Mouse (Mus musculus) heart, embryonic 14.5 days (tissue): ENCODE results near the gene Plekho1. TPM values are rescaled to one million over a fixed set of nuclear protein-coding genes. Genes with fewer than 3 reads are reported as not detected.

ENCODE experiments used
- ATAC-seq: fragments of 200-750 bp; cut with Nextera tagmentation; 2 replicates; pipeline ENCODE4 v1.8.0; 2017; ENCODE audit warnings: low read depth, moderate TSS enrichment; ENCODE audit not compliant: insufficient number of reproducible peaks, insufficient read depth, low FRiP score
- H3K27ac ChIP-seq, 2 experiments: fragments of 200-500 bp in 1 of 2; fragments of 300-500 bp in 1 of 2; sonication (generic) in 1 of 2; replicated peaks in 1 of 2; 2 replicates each; pipeline ENCODE4 v1.5.1; 2012 to 2014; ENCODE audit warnings: low read depth in 2 of 2, low read length in 2 of 2, control low read depth in 1 of 2, mild to moderate bottlenecking in 1 of 2, mixed read lengths in 1 of 2; ENCODE audit not compliant: control insufficient read depth in 1 of 2, insufficient read depth in 1 of 2
- H3K27me3 ChIP-seq: fragments of 300-500 bp; sonication (generic); 2 replicates; pipeline ENCODE4 v1.6.1; 2014; ENCODE audit warnings: mild to moderate bottlenecking, low read length, control low read depth; ENCODE audit not compliant: control insufficient read depth, insufficient read depth
- H3K36me3 ChIP-seq: fragments of 300-500 bp; sonication (generic); 2 replicates; pipeline ENCODE4 v1.6.1; 2014; ENCODE audit warnings: mild to moderate bottlenecking, control low read depth, low read length, mixed read lengths; ENCODE audit not compliant: control insufficient read depth, insufficient read depth
- H3K4me1 ChIP-seq, 2 experiments: fragments of 200-500 bp in 1 of 2; fragments of 300-500 bp in 1 of 2; sonication (generic) in 1 of 2; 2 replicates each; pipeline ENCODE4 v1.6.1; 2012 to 2014; ENCODE audit warnings: low read length in 2 of 2, control low read depth in 1 of 2, mixed read lengths in 1 of 2; ENCODE audit not compliant: control insufficient read depth in 2 of 2, insufficient read depth in 2 of 2
- H3K4me2 ChIP-seq: fragments of 300-500 bp; sonication (generic); 2 replicates; pipeline ENCODE4 v1.6.1; 2014; ENCODE audit warnings: mild to moderate bottlenecking, low read length
- H3K4me3 ChIP-seq, 2 experiments: fragments of 200-500 bp in 1 of 2; fragments of 300-500 bp in 1 of 2; sonication (generic) in 1 of 2; 2 replicates each; pipeline ENCODE4 v1.5.1; 2012 to 2014; ENCODE audit warnings: low read length in 2 of 2, mild to moderate bottlenecking in 2 of 2, control low read depth in 1 of 2, low read depth in 1 of 2, moderate library complexity in 1 of 2; ENCODE audit not compliant: control insufficient read depth in 1 of 2, insufficient read depth in 1 of 2
- H3K9ac ChIP-seq: fragments of 300-500 bp; sonication (generic); 2 replicates; pipeline ENCODE4 v1.6.1; 2014; ENCODE audit warnings: mild to moderate bottlenecking, low read length
- H3K9me3 ChIP-seq: fragments of 300-500 bp; sonication (generic); 2 replicates; pipeline ENCODE4 v1.6.1; 2016; ENCODE audit warnings: low read length, control low read depth; ENCODE audit not compliant: control insufficient read depth
- WGBS: fragments of 180-500 bp; shearing (Covaris S2); extraction: QIAGEN DNeasy Blood & Tissue Kit; methylation state at CpG from one replicate; pipeline ENCODE4 v1.1.7; 2014; 5-methylcytosine and 5-hydroxymethylcytosine counted together
- polyA plus RNA-seq: library from polyadenylated mRNA; unstranded; fragments of >200 nt; fragmentation: Nextera tagmentation; extraction: Ambion mirVana; gene quantifications from 2 replicates; pipeline ENCODE4 v1.2.1, GENCODE M21; 2014

Plekho1 gene
- polyA plus RNA-seq, 1 experiment from 2014 or later = 73.7 TPM

- Histone ChIP-seq H3K9ac (no peak overlapping the region), H3K4me3 (no peak overlapping the region), H3K9me3 (no peaks in the 10 kb centered on the region), H3K27ac (no peak overlapping the region), H3K36me3 (peaks cover 12% of the 10 kb centered on the region), H3K27me3 (no peaks in the 10 kb centered on the region), H3K4me2 (no peak overlapping the region), H3K4me1 (peaks cover 10 to 13% of the 10 kb centered on the region in 2 experiments)
- no peak for ATAC-seq
- 57% methylated on average over 5 of the region's 5 CpGs for whole genome bisulfite sequencing
Observed at GRCm38 (mm10) chr3:96038156-96038555, 42.4 kb upstream of the Plekho1 start.

- Histone ChIP-seq H3K4me2 (no peak overlapping the region), H3K9ac (no peak overlapping the region), H3K9me3 (no peaks in the 10 kb centered on the region), H3K27ac (no peak overlapping the region), H3K36me3 (peaks cover 23% of the 10 kb centered on the region), H3K4me3 (no peak overlapping the region), H3K27me3 (no peaks in the 10 kb centered on the region), H3K4me1 (peaks cover 7 to 8% of the 10 kb centered on the region in 2 experiments; a peak in 2 of 4 replicates)
- no peak for ATAC-seq
- 87% methylated on average over 6 of the region's 6 CpGs for WGBS
Observed at GRCm38 (mm10) chr3:96036796-96037195, 41.0 kb upstream of the Plekho1 start.

- Histone ChIP-seq H3K4me1 (peaks cover 7 to 8% of the 10 kb centered on the region in 2 experiments; a peak in 2 of 4 replicates), H3K4me3 (no peak overlapping the region), H3K9ac (no peak overlapping the region), H3K36me3 (peaks cover 37% of the 10 kb centered on the region), H3K4me2 (no peak overlapping the region), H3K27ac (no peak overlapping the region), H3K9me3 (no peaks in the 10 kb centered on the region), H3K27me3 (no peaks in the 10 kb centered on the region)
- WGBS = 82% methylated on average over 4 of the region's 4 CpGs
- no peak for ATAC-seq
Observed at GRCm38 (mm10) chr3:96033046-96033445, 37.2 kb upstream of the Plekho1 start.

GRCm38 (mm10) chr3:96032652-96033017 is 36.8 kb upstream of the Plekho1 start:
- no peak for ATAC-seq
- WGBS = 86% methylated on average over 6 of the region's 6 CpGs
- H3K27me3 ChIP-seq = no peaks in the 10 kb centered on the region
- H3K4me3 ChIP-seq = no peak overlapping the region
- peaks cover 37% of the 10 kb centered on the region for H3K36me3 ChIP-seq
- no peak overlapping the region for H3K9ac ChIP-seq
- no peak overlapping the region for H3K4me2 ChIP-seq
- peaks cover 7 to 8% of the 10 kb centered on the region in 2 experiments; a peak in 2 of 4 replicates for H3K4me1 ChIP-seq
- no peak overlapping the region for H3K27ac ChIP-seq
- H3K9me3 ChIP-seq = no peaks in the 10 kb centered on the region

- Histone ChIP-seq H3K27ac (no peak overlapping the region), H3K4me1 (peaks cover 7 to 8% of the 10 kb centered on the region in 2 experiments; a peak in 2 of 4 replicates), H3K27me3 (no peaks in the 10 kb centered on the region), H3K4me2 (no peak overlapping the region), H3K9ac (no peak overlapping the region), H3K4me3 (no peak overlapping the region), H3K9me3 (no peaks in the 10 kb centered on the region), H3K36me3 (peaks cover 37% of the 10 kb centered on the region)
- WGBS = 81% methylated on average over 6 of the region's 6 CpGs
- ATAC-seq = no peak
Observed at GRCm38 (mm10) chr3:96031991-96032651, 36.3 kb upstream of the Plekho1 start.

GRCm38 (mm10) chr3:96029766-96030165 is 34.0 kb upstream of the Plekho1 start:
- Histone ChIP-seq H3K4me2 (no peak overlapping the region), H3K9me3 (no peaks in the 10 kb centered on the region), H3K27me3 (no peaks in the 10 kb centered on the region), H3K4me1 (peaks cover 0 to 4% of the 10 kb centered on the region in 2 experiments; a peak in 1 of 4 replicates), H3K36me3 (peaks cover 37% of the 10 kb centered on the region), H3K27ac (no peak overlapping the region), H3K4me3 (no peak overlapping the region), H3K9ac (no peak overlapping the region)
- 92% methylated on average over 11 of the region's 11 CpGs for WGBS
- no peak for ATAC-seq

GRCm38 (mm10) chr3:96029336-96029735 is 33.5 kb upstream of the Plekho1 start:
- no peak for ATAC-seq
- no peak overlapping the region for H3K27ac ChIP-seq
- H3K9me3 ChIP-seq = no peaks in the 10 kb centered on the region
- H3K27me3 ChIP-seq = no peaks in the 10 kb centered on the region
- no peak overlapping the region for H3K4me2 ChIP-seq
- WGBS = 82% methylated on average over 3 of the region's 3 CpGs
- no peak overlapping the region for H3K4me3 ChIP-seq
- no peak overlapping the region for H3K9ac ChIP-seq
- H3K4me1 ChIP-seq = peaks cover 0 to under 1% of the 10 kb centered on the region in 2 experiments; a peak in 1 of 4 replicates
- peaks cover 37% of the 10 kb centered on the region for H3K36me3 ChIP-seq

- Histone ChIP-seq H3K9ac (no peak overlapping the region), H3K4me3 (no peak overlapping the region), H3K4me2 (no peak overlapping the region), H3K4me1 (no peaks in the 10 kb centered on the region), H3K9me3 (no peaks in the 10 kb centered on the region), H3K27ac (no peak overlapping the region), H3K36me3 (peaks cover 29% of the 10 kb centered on the region; the same call in 1 of the 2 replicates), H3K27me3 (no peaks in the 10 kb centered on the region)
- no peak for ATAC-seq
- 72% methylated on average over 1 of the region's 1 CpGs for WGBS
Observed at GRCm38 (mm10) chr3:96027875-96028274, 32.1 kb upstream of the Plekho1 start.
